Mouse (Mus musculus): ENCODE results near the gene Cbll1. TPM values are rescaled to one million over a fixed set of nuclear protein-coding genes. Genes with fewer than 3 reads are reported as not detected.

The Cbll1 gene
- total and polyA plus RNA-seq, 3 experiments = 5.3 to 19.8 TPM; not detected in 1

GRCm38 (mm10) chr12:31532054-31532453, 32.6 kb upstream of the Cbll1 start:
- Histone ChIP-seq H3K36me3 (ENCODE audit: control insufficient read depth in 1 of 2, insufficient read depth in 2 of 2, low read length in 2 of 2) (peaks cover 0 to 10% of the 10 kb centered on the region in 2 experiments; a peak in 2 of 4 replicates), H3K79me2 (ENCODE audit: control insufficient read depth, insufficient read depth, low read length, poor library complexity) (no peaks in the 10 kb centered on the region), H3K9ac (ENCODE audit: control insufficient read depth, low read depth, low read length, poor library complexity, severe bottlenecking) (no peak overlapping the region), H3K4me3 (ENCODE audit: control insufficient read depth in 1 of 2, insufficient read depth in 1 of 2, low read depth in 2 of 2, low read length in 2 of 2) (no peak overlapping the region), H3K4me1 (ENCODE audit: control insufficient read depth in 1 of 2, insufficient read depth in 2 of 2, low read length in 2 of 2) (peaks cover 5 to 13% of the 10 kb centered on the region in 2 experiments; a peak in 3 of 4 replicates), H3K27me3 (ENCODE audit: control insufficient read depth in 1 of 2, insufficient read depth in 2 of 2, low read length in 2 of 2) (no peaks in the 10 kb centered on the region), H3K27ac (ENCODE audit: control insufficient read depth, low read depth, low read length) (no peak overlapping the region), H3K9me3 (replicated peaks; ENCODE audit: insufficient read depth, low read length) (no peaks in the 10 kb centered on the region)
- no peak for DNase-seq (ENCODE audit: low read depth, low spot score)
- TF ChIP-seq MAZ (IDR thresholded peaks at IDR 0.05; ENCODE audit: low read depth, low read length) (no peak), MYB (IDR thresholded peaks at IDR 0.05; ENCODE audit: low read depth, low read length) (no peak)

DNA sequence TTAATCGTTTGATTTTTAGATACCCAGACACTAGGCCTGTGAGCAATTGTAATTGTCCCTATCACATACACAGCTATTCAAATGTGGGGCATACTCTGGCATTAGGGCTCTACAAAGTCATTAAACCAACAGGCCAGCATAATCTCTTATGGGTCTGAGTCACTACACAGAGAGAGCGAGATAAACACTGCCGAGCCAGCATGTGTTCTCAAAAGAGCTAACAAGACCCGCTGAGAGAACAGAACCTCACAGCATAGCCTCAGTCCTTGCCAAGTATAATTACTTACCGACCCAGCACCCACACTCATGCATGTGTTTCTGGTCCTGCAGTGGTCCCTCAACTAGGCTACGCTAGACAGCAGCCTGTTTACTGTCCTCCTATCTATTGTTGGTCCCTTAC, 28.0 kb upstream of the Cbll1 start:
- Histone ChIP-seq H3K4me1 (ENCODE audit: control insufficient read depth in 1 of 2, insufficient read depth in 2 of 2, low read length in 2 of 2) (no peaks in the 10 kb centered on the region; a peak in 1 of 4 replicates), H3K79me2 (ENCODE audit: control insufficient read depth, insufficient read depth, low read length, poor library complexity) (no peaks in the 10 kb centered on the region), H3K4me3 (ENCODE audit: control insufficient read depth in 1 of 2, insufficient read depth in 1 of 2, low read depth in 2 of 2, low read length in 2 of 2) (no peak overlapping the region), H3K9ac (ENCODE audit: control insufficient read depth, low read depth, low read length, poor library complexity, severe bottlenecking) (no peak overlapping the region), H3K9me3 (replicated peaks; ENCODE audit: insufficient read depth, low read length) (no peaks in the 10 kb centered on the region), H3K36me3 (ENCODE audit: control insufficient read depth in 1 of 2, insufficient read depth in 2 of 2, low read length in 2 of 2) (no peaks in the 10 kb centered on the region), H3K27me3 (ENCODE audit: control insufficient read depth in 1 of 2, insufficient read depth in 2 of 2, low read length in 2 of 2) (no peaks in the 10 kb centered on the region), H3K27ac (ENCODE audit: control insufficient read depth, low read depth, low read length) (no peak overlapping the region)
- DNase-seq (ENCODE audit: low read depth, low spot score) = peak; percentile 43
- TF ChIP-seq POLR2A (IDR thresholded peaks at IDR 0.05; ENCODE audit: control insufficient read depth in 1 of 2, insufficient read depth in 1 of 2, low read depth in 1 of 2, low read length in 2 of 2, poor library complexity in 1 of 2) (no peak), ZMIZ1 (IDR thresholded peaks at IDR 0.05; ENCODE audit: low read depth, low read length) (no peak), EP300 (IDR thresholded peaks at IDR 0.05; ENCODE audit: low read depth in 1 of 2, low read length in 2 of 2) (peak in 1 of 2 experiments; percentile 48; a peak in 1 of 4 replicates), KAT2A (conservative IDR thresholded peaks at IDR 0.05; ENCODE audit: low read depth, low read length) (no peak)

- Histone ChIP-seq H3K36me3 (ENCODE audit: control insufficient read depth in 1 of 2, insufficient read depth in 2 of 2, low read length in 2 of 2) (no peaks in the 10 kb centered on the region), H3K27me3 (ENCODE audit: control insufficient read depth in 1 of 2, insufficient read depth in 2 of 2, low read length in 2 of 2) (no peaks in the 10 kb centered on the region), H3K79me2 (ENCODE audit: control insufficient read depth, insufficient read depth, low read length, poor library complexity) (no peaks in the 10 kb centered on the region), H3K4me1 (ENCODE audit: control insufficient read depth in 1 of 2, insufficient read depth in 2 of 2, low read length in 2 of 2) (no peaks in the 10 kb centered on the region), H3K4me3 (ENCODE audit: control insufficient read depth in 1 of 2, insufficient read depth in 1 of 2, low read depth in 2 of 2, low read length in 2 of 2) (no peak overlapping the region), H3K9me3 (replicated peaks; ENCODE audit: insufficient read depth, low read length) (no peaks in the 10 kb centered on the region), H3K27ac (ENCODE audit: control insufficient read depth, low read depth, low read length) (no peak overlapping the region), H3K9ac (ENCODE audit: control insufficient read depth, low read depth, low read length, poor library complexity, severe bottlenecking) (no peak overlapping the region)
- DNase-seq (ENCODE audit: low read depth, low spot score) = no peak
- TF ChIP-seq TCF12 (IDR thresholded peaks at IDR 0.05; ENCODE audit: low read depth, low read length) (no peak), EP300 (IDR thresholded peaks at IDR 0.05; ENCODE audit: low read depth in 1 of 2, low read length in 2 of 2) (no peak), MAFK (IDR thresholded peaks at IDR 0.05; ENCODE audit: borderline replicate concordance, low read depth, low read length) (no peak), POLR2AphosphoS5 (IDR thresholded peaks at IDR 0.05; ENCODE audit: borderline replicate concordance, low read depth, low read length) (no peak), GABPA (IDR thresholded peaks at IDR 0.05; ENCODE audit: low read depth, low read length) (no peak), CHD1 (IDR thresholded peaks at IDR 0.05; ENCODE audit: low read depth, low read length) (no peak), TAL1 (IDR thresholded peaks at IDR 0.05; ENCODE audit: low read length) (no peak), ELF1 (IDR thresholded peaks at IDR 0.05; ENCODE audit: low read depth, low read length) (no peak), CTCF (IDR thresholded peaks at IDR 0.05 in 2 of 3, conservative IDR thresholded peaks at IDR 0.05 in 1 of 3; ENCODE audit: control insufficient read depth in 1 of 3, insufficient read depth in 1 of 3, low read depth in 2 of 3, low read length in 3 of 3, poor library complexity in 1 of 3, severe bottlenecking in 1 of 3) (no peak), JUND (IDR thresholded peaks at IDR 0.05; ENCODE audit: low read depth, low read length) (no peak), SIN3A (IDR thresholded peaks at IDR 0.05; ENCODE audit: low read length) (no peak), USF1 (IDR thresholded peaks at IDR 0.05; ENCODE audit: low read depth, low read length) (no peak), MAZ (IDR thresholded peaks at IDR 0.05; ENCODE audit: low read depth, low read length) (no peak), SMC3 (IDR thresholded peaks at IDR 0.05; ENCODE audit: low read depth, low read length) (no peak), NRF1 (IDR thresholded peaks at IDR 0.05; ENCODE audit: insufficient read depth, low read depth, low read length, poor library complexity, severe bottlenecking) (no peak), ETS1 (IDR thresholded peaks at IDR 0.05; ENCODE audit: low read depth, low read length) (no peak), MAX (IDR thresholded peaks at IDR 0.05; ENCODE audit: low read length) (no peak), E2F4 (IDR thresholded peaks at IDR 0.05; ENCODE audit: borderline replicate concordance, low read depth, low read length) (no peak), KAT2A (conservative IDR thresholded peaks at IDR 0.05; ENCODE audit: low read depth, low read length) (no peak), NELFE (IDR thresholded peaks at IDR 0.05; ENCODE audit: low read depth, low read length) (no peak)
These were observed 22.0 kb upstream of the Cbll1 start for GRCm38 (mm10) chr12:31521371-31521770.

Measured in MEL (cell line).